Mouse (Mus musculus) forebrain, embryonic 12.5 days (tissue): ENCODE results near the gene Spata1. TPM values are rescaled to one million over a fixed set of nuclear protein-coding genes. Genes with fewer than 3 reads are reported as not detected.

Experiments used
- ATAC-seq: fragments of 200-750 bp; cut with Nextera tagmentation; 2 replicates; pipeline ENCODE4 v1.8.0; 2017; ENCODE audit warnings: moderate TSS enrichment; ENCODE audit not compliant: low FRiP score
- H3K27ac ChIP-seq: fragments of 300-500 bp; sonication (generic); 2 replicates; pipeline ENCODE4 v1.5.1; 2016; ENCODE audit warnings: mild to moderate bottlenecking
- H3K27me3 ChIP-seq: fragments of 300-500 bp; sonication (generic); 2 replicates; pipeline ENCODE4 v1.6.1; 2016; ENCODE audit warnings: mild to moderate bottlenecking
- H3K36me3 ChIP-seq: fragments of 300-500 bp; sonication (generic); replicated peaks from 2 replicates; pipeline ENCODE4 v1.6.1; 2016; ENCODE audit warnings: mild to moderate bottlenecking
- H3K4me1 ChIP-seq: fragments of 300-500 bp; sonication (generic); 2 replicates; pipeline ENCODE4 v1.6.1; 2016
- H3K4me2 ChIP-seq: fragments of 300-500 bp; sonication (generic); 2 replicates; pipeline ENCODE4 v1.6.1; 2016; ENCODE audit warnings: mild to moderate bottlenecking, moderate library complexity
- H3K4me3 ChIP-seq: fragments of 300-500 bp; sonication (generic); replicated peaks from 2 replicates; pipeline ENCODE4 v1.5.1; 2016; ENCODE audit warnings: mild to moderate bottlenecking
- H3K9ac ChIP-seq: fragments of 300-500 bp; sonication (generic); 2 replicates; pipeline ENCODE4 v1.6.1; 2016; ENCODE audit warnings: mild to moderate bottlenecking
- H3K9me3 ChIP-seq: fragments of 300-500 bp; sonication (generic); 2 replicates; pipeline ENCODE4 v1.6.1; 2016
- WGBS: fragments of 180-500 bp; shearing (Covaris S2); methylation state at CpG from one replicate; pipeline ENCODE4 v1.1.7; 2016; 5-methylcytosine and 5-hydroxymethylcytosine counted together
- polyA plus RNA-seq: library from polyadenylated mRNA; unstranded; fragments of >200 nt; fragmentation: Nextera tagmentation; extraction: Ambion mirVana; gene quantifications from 2 replicates; pipeline ENCODE4 v1.2.1, GENCODE M21; 2016

Spata1 gene
- polyA plus RNA-seq, 1 experiment from 2014 or later = 7.7 TPM

- H3K36me3 ChIP-seq = peaks cover 15% of the 10 kb centered on the region
- peak overlapping the region; percentile 82 for H3K4me3 ChIP-seq
- H3K4me1 ChIP-seq = peaks cover 22% of the 10 kb centered on the region
- H3K9ac ChIP-seq = peak overlapping the region; percentile 76
- WGBS = 0% methylated on average over 31 of the region's 57 CpGs
- H3K9me3 ChIP-seq = no peaks in the 10 kb centered on the region
- H3K27ac ChIP-seq = peak overlapping the region; percentile 82
- H3K27me3 ChIP-seq = no peaks in the 10 kb centered on the region
- ATAC-seq = no peak
- peak overlapping the region; percentile 61 for H3K4me2 ChIP-seq
Observed at GRCm38 (mm10) chr3:146500003-146500809, 653 bp upstream of the Spata1 start.

GRCm38 (mm10) chr3:146498989-146499388 lies 564 bp downstream of the Spata1 start:
- Histone ChIP-seq H3K4me2 (peak overlapping the region; percentile 61), H3K4me3 (peak overlapping the region; percentile 82), H3K4me1 (peaks cover 22% of the 10 kb centered on the region), H3K36me3 (peaks cover 10% of the 10 kb centered on the region), H3K9me3 (no peaks in the 10 kb centered on the region), H3K27ac (peak overlapping the region; percentile 82), H3K27me3 (no peaks in the 10 kb centered on the region), H3K9ac (peak overlapping the region; percentile 76)
- WGBS = 4% methylated on average over 13 of the region's 13 CpGs
- no peak for ATAC-seq

GRCm38 (mm10) chr3:146494941-146495340 lies 4.6 kb downstream of the Spata1 start:
- no peak overlapping the region for H3K9ac ChIP-seq
- H3K9me3 ChIP-seq = no peaks in the 10 kb centered on the region
- no peak overlapping the region for H3K27ac ChIP-seq
- H3K4me1 ChIP-seq = no peaks in the 10 kb centered on the region; the same call in 1 of the 2 replicates
- no peak for ATAC-seq
- no peak overlapping the region for H3K4me3 ChIP-seq
- no peak overlapping the region for H3K4me2 ChIP-seq
- H3K36me3 ChIP-seq = no peaks in the 10 kb centered on the region
- no peaks in the 10 kb centered on the region for H3K27me3 ChIP-seq
- WGBS = 33% methylated on average over 8 of the region's 8 CpGs

- H3K27ac ChIP-seq = no peak overlapping the region
- WGBS = 86% methylated on average over 4 of the region's 4 CpGs
Observed at GRCm38 (mm10) chr3:146486464-146486863, 13.1 kb downstream of the Spata1 start.

GRCm38 (mm10) chr3:146482044-146482443 lies 17.5 kb downstream of the Spata1 start:
- WGBS = 71% methylated on average over 2 of the region's 2 CpGs
- no peaks in the 10 kb centered on the region for H3K27me3 ChIP-seq
- no peak overlapping the region for H3K4me3 ChIP-seq
- no peak overlapping the region for H3K4me2 ChIP-seq
- no peak overlapping the region for H3K9ac ChIP-seq
- H3K27ac ChIP-seq = no peak overlapping the region
- H3K36me3 ChIP-seq = no peaks in the 10 kb centered on the region
- H3K9me3 ChIP-seq = no peaks in the 10 kb centered on the region
- H3K4me1 ChIP-seq = no peaks in the 10 kb centered on the region
- no peak for ATAC-seq

More at GRCm38 (mm10) chr3:146486464-146486863, 13.1 kb downstream of the Spata1 start:
- no peak for ATAC-seq
- Histone ChIP-seq H3K4me1 (no peaks in the 10 kb centered on the region), H3K4me3 (no peak overlapping the region), H3K36me3 (no peaks in the 10 kb centered on the region), H3K4me2 (no peak overlapping the region), H3K9me3 (no peaks in the 10 kb centered on the region), H3K27me3 (no peaks in the 10 kb centered on the region), H3K9ac (no peak overlapping the region)

- H3K4me3 ChIP-seq = no peak overlapping the region
- WGBS = 92% methylated on average over 3 of the region's 3 CpGs
- no peak for ATAC-seq
Observed at GRCm38 (mm10) chr3:146474428-146474827, 25.1 kb downstream of the Spata1 start.

DNA sequence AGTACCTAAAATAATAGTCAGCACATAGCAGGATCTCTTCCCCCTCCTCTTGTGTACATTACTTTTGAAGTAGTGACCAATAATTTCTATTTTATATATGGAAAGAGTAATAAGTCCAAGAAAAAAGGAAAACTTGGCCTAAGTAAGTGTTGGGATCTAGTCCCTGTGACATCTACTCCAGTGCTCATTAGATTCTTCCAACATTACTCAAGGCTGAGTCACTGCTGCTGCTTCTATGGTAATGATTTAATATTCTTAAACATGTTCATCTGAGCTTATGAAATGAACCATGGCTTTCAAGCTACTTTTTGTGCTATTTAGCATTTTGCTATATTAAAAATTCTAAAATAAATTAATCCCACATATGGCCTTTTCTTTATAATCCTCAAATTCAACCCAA lies 25.8 kb downstream of the Spata1 start:
- Histone ChIP-seq H3K4me3 (no peak overlapping the region), H3K36me3 (no peaks in the 10 kb centered on the region), H3K9ac (no peak overlapping the region), H3K27ac (no peak overlapping the region), H3K4me1 (no peaks in the 10 kb centered on the region), H3K9me3 (no peaks in the 10 kb centered on the region), H3K4me2 (no peak overlapping the region), H3K27me3 (no peaks in the 10 kb centered on the region)
- ATAC-seq = no peak

More at GRCm38 (mm10) chr3:146474428-146474827, 25.1 kb downstream of the Spata1 start:
- no peak overlapping the region for H3K4me2 ChIP-seq
- no peaks in the 10 kb centered on the region for H3K9me3 ChIP-seq
- no peak overlapping the region for H3K9ac ChIP-seq
- no peaks in the 10 kb centered on the region for H3K36me3 ChIP-seq
- no peaks in the 10 kb centered on the region for H3K27me3 ChIP-seq
- H3K27ac ChIP-seq = no peak overlapping the region
- H3K4me1 ChIP-seq = no peaks in the 10 kb centered on the region

DNA sequence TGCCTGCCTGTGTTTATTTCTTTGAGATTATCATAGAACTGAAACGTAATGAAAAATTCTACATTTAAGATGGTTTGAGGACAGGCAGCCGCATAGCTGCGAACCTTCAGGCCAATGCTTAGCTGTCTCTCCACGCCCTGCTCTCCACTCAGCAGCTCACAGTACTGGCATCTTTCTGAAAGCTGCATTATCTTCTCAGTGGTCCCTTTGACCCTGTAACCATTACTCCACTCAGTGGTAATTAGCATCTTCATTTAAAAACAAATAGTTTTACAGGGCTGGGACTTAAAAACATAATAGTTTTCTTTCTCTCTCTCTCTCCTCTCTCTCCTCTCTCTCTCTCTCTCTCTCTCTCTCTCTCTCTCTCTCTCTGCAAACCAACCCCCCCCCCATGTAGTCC lies 26.9 kb downstream of the Spata1 start:
- no peak for ATAC-seq
- Histone ChIP-seq H3K4me2 (no peak overlapping the region), H3K9me3 (no peaks in the 10 kb centered on the region), H3K27ac (no peak overlapping the region), H3K36me3 (no peaks in the 10 kb centered on the region), H3K4me3 (no peak overlapping the region), H3K27me3 (no peaks in the 10 kb centered on the region), H3K9ac (no peak overlapping the region), H3K4me1 (no peaks in the 10 kb centered on the region)
- 68% methylated on average over 4 of the region's 4 CpGs for WGBS

DNA sequence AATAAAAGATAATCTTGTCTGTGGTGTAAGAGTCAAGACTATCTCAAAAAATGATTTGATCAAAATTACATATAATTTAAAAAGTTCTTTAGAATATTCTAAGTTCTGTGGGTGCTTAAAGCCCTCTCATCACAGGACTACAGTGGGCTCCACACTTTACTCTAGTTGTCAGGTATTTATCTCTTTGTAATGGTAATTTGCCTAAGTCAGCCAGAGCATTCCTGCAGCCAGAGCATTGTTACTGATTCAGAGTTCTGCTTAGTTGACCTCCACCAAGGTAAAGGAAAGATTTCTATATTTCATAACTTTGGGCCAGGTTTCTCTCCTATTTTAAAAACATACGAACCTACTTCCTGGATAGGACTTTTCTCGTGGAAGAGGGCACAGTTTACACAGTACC lies 30.3 kb downstream of the Spata1 start:
- 88% methylated on average over 2 of the region's 2 CpGs for WGBS
- H3K9ac ChIP-seq = no peak overlapping the region

DNA sequence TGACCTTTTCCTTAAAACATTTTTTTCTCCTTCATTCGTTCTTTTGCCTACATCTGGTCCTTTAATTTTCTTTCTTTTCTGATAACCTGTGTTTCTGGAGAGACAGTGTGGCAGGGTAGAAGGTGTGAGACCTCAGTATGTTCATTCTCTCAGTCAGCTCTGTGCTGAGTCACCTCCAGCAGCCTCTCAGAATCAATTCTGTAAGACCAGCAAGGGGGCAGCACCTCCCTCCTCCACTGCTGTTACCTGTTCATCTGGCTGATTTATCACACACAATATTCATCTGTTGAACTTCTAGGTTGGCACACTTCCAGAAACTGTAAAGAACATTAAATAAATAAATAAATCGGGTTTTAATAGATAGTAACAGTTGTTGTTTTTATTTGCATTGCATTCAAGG lies 36.6 kb downstream of the Spata1 start:
- Histone ChIP-seq H3K9ac (no peak overlapping the region), H3K4me2 (no peak overlapping the region), H3K36me3 (no peaks in the 10 kb centered on the region), H3K9me3 (no peaks in the 10 kb centered on the region), H3K4me3 (no peak overlapping the region), H3K27me3 (no peaks in the 10 kb centered on the region), H3K4me1 (no peaks in the 10 kb centered on the region), H3K27ac (no peak overlapping the region)
- WGBS = 71% methylated on average over 2 of the region's 2 CpGs
- no peak for ATAC-seq

More for the DNA sequence above, 30.3 kb downstream of the Spata1 start:
- H3K4me3 ChIP-seq = no peak overlapping the region
- no peaks in the 10 kb centered on the region for H3K36me3 ChIP-seq
- H3K4me1 ChIP-seq = no peaks in the 10 kb centered on the region
- ATAC-seq = no peak
- no peak overlapping the region for H3K27ac ChIP-seq
- H3K27me3 ChIP-seq = no peaks in the 10 kb centered on the region
- no peak overlapping the region for H3K4me2 ChIP-seq
- H3K9me3 ChIP-seq = no peaks in the 10 kb centered on the region

- Histone ChIP-seq H3K9ac (no peak overlapping the region), H3K27me3 (no peaks in the 10 kb centered on the region), H3K4me3 (no peak overlapping the region), H3K27ac (no peak overlapping the region), H3K4me2 (no peak overlapping the region), H3K9me3 (no peaks in the 10 kb centered on the region), H3K36me3 (no peaks in the 10 kb centered on the region), H3K4me1 (peaks cover 5% of the 10 kb centered on the region; the same call in 1 of the 2 replicates)
- WGBS = 88% methylated on average over 5 of the region's 5 CpGs
- ATAC-seq = no peak
Observed at GRCm38 (mm10) chr3:146451375-146451774, 48.2 kb downstream of the Spata1 start.

DNA sequence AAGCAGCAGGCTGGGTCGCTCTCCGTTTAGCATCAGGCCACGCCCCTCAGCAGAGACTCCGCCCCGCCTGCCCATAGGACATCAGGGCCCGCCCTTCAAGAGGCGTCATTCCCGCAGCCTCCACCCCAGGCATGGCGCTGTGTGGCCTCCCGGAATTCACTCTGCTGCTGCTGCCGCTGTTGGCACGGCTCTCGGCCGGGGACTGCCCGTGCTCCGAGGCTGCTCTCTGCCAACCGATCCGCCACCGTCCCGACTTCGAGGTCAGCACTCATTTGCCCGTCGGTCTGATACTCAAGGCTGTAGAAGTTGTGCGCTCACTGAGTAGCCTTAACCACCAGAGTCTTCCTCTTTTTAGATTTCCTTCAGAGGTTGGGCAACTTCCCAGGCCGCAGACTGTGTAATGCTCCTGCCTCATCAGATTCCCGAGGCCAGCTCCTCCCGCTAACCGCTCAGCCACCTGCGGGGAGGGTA lies 49.1 kb downstream of the Spata1 start:
- H3K4me1 ChIP-seq = peaks cover 5% of the 10 kb centered on the region; the same call in 1 of the 2 replicates
- H3K4me3 ChIP-seq = peak overlapping the region; percentile 53
- H3K27ac ChIP-seq = peak overlapping the region; percentile 58
- peaks cover 6% of the 10 kb centered on the region; the same call in 1 of the 2 replicates for H3K9me3 ChIP-seq
- H3K9ac ChIP-seq = peak overlapping the region; percentile 54
- WGBS = under 1% methylated on average over 29 of the region's 29 CpGs
- H3K36me3 ChIP-seq = 0 out of 2 replicates have a peak, but pooled peaks cover 8% of the 10 kb centered on the region
- H3K4me2 ChIP-seq = peak overlapping the region; percentile 69
- no peaks in the 10 kb centered on the region for H3K27me3 ChIP-seq
- peak; percentile 99 for ATAC-seq
